Mouse (Mus musculus) frontal cortex, adult 2 months (tissue): ENCODE measurements around the gene Hsd17b14. TPM values are rescaled to one million over a fixed set of nuclear protein-coding genes. Genes with fewer than 3 reads are reported as not detected.
"Not testable (repeated sequence)": the region's sequence is repeated elsewhere in the genome, so short reads cannot be mapped to it uniquely, and the experiment has no call there.

ENCODE experiments used
- DNase-seq, 2 experiments: peaks; one replicate each; pipeline ENCODE4 v3.0.0; 2022; ENCODE audit warnings: low spot score in 1 of 2; ENCODE audit errors: extremely low spot score in 1 of 2
- polyA plus RNA-seq: library from polyadenylated mRNA; depleted of rRNA; stranded (reverse); fragments of >200 nt; gene quantifications from 2 replicates; pipeline ENCODE4 v1.2.3, GENCODE M21; 2012

Gene Hsd17b14
- polyA plus RNA-seq, 1 experiment = 0.34 TPM

- DNase-seq = no peak
These were observed 28.1 kb upstream of the Hsd17b14 start for GRCm38 (mm10) chr7:45526474-45527120.

GRCm38 (mm10) chr7:45527169-45527568 lies 27.5 kb upstream of the Hsd17b14 start:
- not testable (repeated sequence) for DNase-seq

GRCm38 (mm10) chr7:45529461-45529860 lies 25.2 kb upstream of the Hsd17b14 start:
- DNase-seq = no peak

GRCm38 (mm10) chr7:45530643-45531042 lies 24.1 kb upstream of the Hsd17b14 start:
- no peak for DNase-seq

DNA sequence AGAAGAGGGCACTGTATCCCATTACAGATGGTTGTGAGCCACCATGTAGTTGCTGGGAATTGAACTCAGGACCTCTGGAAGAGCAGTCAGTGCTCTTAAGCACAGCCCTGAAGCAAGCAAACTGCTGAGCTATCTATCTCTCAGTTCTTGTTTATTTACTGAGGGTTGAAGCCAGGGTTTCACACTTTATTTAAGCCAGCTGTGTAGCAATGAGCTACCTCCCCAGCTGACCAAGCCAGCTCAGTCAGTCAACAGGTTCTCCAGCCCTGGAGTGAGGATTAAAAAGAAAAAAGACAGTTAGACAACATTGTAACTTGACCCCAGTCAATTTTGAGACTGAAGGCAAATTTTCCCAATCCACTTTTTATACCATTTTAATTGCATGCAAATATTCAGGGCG lies 19.0 kb upstream of the Hsd17b14 start:
- no peak for DNase-seq

DNA sequence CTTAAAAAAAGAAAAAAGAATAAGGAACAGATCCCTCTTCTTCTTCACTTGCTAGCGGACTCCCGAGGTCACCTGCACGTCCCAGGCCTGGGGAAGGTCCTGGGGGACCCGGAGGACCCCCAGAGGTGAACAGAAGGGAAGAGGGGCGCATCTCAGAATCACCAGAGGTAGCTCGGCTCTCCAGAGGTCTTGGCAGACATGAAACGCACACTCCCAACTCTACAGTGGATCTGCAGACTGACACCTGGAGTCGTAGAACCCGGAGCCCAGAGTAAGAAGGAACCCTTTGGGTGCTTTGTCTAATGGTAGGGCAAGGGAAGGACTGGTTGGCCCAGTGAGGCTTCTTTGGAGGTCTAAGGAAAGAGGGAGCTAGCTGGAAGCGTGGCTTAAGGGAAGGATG lies 17.1 kb upstream of the Hsd17b14 start:
- DNase-seq = no peak

DNA sequence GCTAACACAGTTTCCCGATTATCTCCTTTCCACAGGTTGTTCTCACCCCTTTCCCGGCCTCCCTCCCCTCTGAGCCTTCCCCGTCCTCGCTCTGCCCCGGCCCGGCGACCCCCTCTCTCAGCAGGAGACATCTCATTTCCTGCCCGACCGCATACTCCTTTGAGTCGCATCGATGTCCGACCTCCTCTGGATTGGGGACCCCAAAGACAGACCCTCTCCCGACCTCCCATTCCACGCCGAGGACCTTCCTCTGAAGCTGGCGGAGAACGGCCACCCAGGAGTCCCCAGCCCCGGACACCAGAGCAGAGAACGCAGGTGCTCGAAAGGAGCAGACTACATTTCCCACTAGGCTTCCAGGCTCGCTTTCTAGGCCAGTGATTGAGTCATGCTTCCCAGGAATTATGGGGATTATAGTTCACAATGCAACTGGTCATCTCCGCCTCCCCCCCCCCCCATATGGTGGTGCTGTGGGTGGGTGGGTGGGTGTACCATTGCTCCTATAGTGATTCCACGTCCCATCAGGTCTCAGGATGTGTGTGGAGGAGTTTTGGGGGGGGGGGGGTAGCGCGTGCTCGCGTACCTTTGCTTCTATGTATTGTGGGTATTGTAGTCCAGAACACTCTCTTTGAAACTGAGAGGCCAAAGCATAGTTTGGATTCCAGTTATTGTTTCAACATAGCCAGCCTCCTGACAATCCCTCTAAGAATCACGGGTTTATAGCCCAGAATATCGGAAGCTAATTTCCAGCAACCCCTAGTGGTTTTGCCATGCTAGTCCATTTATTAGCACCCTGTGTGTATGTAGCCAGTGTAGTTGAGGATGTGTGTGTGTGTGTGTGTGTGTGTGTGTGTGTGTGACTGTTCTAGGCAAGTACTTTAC lies 16.3 kb upstream of the Hsd17b14 start:
- DNase-seq = peak; percentile 38 to 80

- no peak for DNase-seq
These were observed 15.6 kb upstream of the Hsd17b14 start for GRCm38 (mm10) chr7:45539095-45539494.

- DNase-seq = no peak
These were observed 14.5 kb upstream of the Hsd17b14 start for GRCm38 (mm10) chr7:45540213-45540612.

DNA sequence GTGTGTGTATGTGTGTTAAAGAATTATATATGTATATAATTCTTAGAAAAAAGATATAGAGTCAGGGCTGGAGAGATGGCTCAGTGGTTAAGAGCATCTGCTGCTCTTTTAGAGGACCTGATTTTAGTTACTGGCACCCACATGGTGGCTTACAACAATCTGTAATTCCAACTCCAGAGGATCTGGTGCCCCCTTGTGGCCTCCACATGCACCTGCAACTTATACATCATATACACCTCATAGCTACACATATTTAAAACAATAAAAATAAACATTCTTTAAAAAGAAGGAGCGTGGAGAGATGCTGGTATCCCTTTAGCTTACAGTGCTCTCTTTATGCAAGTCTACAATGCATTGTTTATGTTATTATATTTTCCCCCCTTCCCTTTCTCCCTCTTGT lies 10.2 kb upstream of the Hsd17b14 start:
- DNase-seq = no peak

- no peak for DNase-seq
These were observed 4.9 kb upstream of the Hsd17b14 start for GRCm38 (mm10) chr7:45549641-45550436.

DNA sequence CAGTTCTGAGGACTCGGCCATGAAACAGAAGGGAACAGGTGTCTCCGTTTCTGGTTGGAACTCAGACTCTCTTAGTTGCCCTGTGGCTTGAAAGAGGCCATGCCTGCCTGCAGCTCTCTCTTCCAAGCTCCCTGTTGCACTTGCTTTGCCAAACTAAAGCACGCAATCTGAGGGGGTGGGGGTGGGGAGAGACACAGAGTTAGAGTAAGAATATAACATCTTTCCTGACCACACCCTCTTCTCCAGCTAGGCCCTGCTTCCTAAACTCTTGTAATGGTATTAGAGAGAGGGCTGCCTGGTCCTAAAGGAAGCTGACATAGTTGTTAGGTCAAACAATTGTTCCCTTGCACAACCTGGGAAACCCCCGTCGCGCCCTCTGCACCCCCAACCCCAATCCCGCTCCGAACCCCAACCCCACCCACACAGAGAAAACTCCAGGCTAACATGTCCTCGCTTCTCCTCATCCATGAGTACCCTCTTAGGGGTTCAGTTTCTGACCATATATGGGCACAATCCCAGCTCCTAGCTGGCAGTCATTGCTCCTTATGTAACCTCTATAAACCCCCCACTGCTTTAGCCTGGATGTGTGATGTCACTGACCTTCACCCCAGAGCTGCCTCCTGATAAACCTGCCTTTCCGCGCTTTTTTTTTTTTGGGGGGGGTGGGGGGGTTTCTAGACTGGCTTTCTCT lies 3.7 kb upstream of the Hsd17b14 start:
- DNase-seq = no peak

GRCm38 (mm10) chr7:45551512-45551883 lies 3.2 kb upstream of the Hsd17b14 start:
- no peak for DNase-seq

- no peak for DNase-seq
These were observed 1.2 kb upstream of the Hsd17b14 start for GRCm38 (mm10) chr7:45553519-45553918.

GRCm38 (mm10) chr7:45553990-45554389 lies 703 bp upstream of the Hsd17b14 start:
- DNase-seq = no peak

DNA sequence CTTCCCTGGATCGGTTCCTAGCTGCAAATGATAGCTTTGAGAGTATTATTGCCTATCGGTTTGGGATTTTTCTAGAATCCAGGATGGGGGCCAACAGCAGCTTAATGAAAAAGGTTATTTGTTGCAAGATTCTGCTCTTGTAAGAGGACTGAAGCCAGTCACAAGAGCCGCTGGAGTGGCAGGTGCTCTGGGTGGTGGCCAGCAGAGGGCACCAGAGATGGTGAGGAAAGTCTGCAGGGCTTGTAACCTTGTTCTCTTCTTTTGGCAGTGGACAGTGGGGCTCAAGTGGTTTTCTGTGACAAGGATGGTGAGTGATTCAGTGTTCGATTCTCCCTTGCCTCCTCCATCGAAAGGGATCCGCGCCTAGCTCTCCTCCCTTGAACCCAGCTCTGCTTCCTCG lies 1.1 kb downstream of the Hsd17b14 start:
- peak; percentile 32 to 83 for DNase-seq

- DNase-seq = no peak
These were observed 4.2 kb downstream of the Hsd17b14 start for GRCm38 (mm10) chr7:45558907-45559306.

DNA sequence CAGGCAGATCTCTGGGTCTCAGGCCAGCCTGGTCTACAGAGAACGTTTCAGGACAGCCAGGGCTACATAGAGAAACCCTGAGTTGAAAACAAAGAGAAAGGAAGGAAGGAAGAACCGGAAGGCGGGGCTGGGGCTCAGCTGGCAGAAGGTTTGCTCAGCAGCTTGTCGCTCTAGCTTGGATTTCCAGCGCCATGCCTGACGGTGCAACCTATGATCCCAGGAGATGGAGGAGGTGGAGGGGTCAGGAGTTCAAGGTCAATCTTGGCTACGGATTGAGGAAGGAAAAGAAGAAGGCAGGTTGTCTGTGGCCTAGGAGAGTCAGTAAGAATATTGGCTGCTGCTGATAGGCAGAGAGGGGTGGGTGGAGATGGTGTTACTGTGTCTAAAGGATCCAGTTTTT lies 5.5 kb downstream of the Hsd17b14 start:
- no peak for DNase-seq

DNA sequence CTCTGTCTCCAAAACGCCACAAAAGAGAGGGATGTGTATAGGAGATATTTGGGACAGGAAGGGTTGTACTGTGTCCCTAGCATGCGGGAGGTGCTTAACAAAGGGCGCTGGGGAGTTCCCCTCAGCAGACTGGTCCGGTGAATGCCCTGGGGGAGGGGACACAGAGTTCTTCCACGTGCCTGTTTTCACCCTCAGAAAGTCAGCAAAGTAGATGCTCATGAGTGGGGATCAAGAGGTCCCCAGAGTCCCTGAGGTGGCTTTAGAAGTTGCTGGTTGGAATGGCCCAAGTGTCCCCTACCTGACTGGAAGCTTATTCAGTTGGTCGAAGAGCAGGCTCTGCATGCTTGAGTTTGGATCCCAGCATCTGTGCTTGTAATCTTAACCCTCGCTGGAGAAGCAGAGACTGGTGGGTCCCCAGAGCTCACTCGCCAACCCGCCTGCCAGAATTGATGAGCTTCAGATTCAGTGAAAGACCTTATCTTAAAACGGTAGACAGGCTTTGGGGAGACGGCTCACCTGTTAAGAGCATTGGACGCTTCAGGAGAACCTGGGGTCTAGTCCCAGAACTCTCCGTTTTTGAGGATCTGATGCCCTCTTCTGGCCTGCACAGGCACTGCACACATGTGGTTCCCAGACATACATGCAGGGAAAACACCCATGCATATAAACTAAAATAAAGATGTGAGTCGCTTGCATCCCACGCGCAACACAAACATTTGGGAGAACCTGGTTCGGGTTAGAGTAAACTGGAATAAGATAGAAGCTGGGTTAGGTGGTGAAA lies 6.3 kb downstream of the Hsd17b14 start:
- DNase-seq = peak; percentile 37 to 93
